Mouse (Mus musculus) heart, embryonic 13.5 days (tissue): ENCODE results near the gene Cntfr. TPM values are rescaled to one million over a fixed set of nuclear protein-coding genes. Genes with fewer than 3 reads are reported as not detected.
"Not testable (repeated sequence)": the region's sequence is repeated elsewhere in the genome, so short reads cannot be mapped to it uniquely, and the experiment has no call there.

ENCODE experiments used
- ATAC-seq: fragments of 200-750 bp; cut with Nextera tagmentation; 2 replicates; pipeline ENCODE4 v1.8.0; 2017; ENCODE audit warnings: moderate TSS enrichment; ENCODE audit not compliant: insufficient number of reproducible peaks, low FRiP score, low TSS enrichment; ENCODE audit errors: extremely low read depth
- H3K27ac ChIP-seq: fragments of 300-500 bp; sonication (generic); replicated peaks from 2 replicates; pipeline ENCODE4 v1.5.1; 2015; ENCODE audit warnings: moderate library complexity, mild to moderate bottlenecking, inconsistent platforms
- H3K27me3 ChIP-seq: fragments of 300-500 bp; sonication (generic); replicated peaks from 2 replicates; pipeline ENCODE4 v1.6.1; 2015; ENCODE audit warnings: mild to moderate bottlenecking, inconsistent platforms
- H3K36me3 ChIP-seq: fragments of 300-500 bp; sonication (generic); 2 replicates; pipeline ENCODE4 v1.6.1; 2015; ENCODE audit warnings: mild to moderate bottlenecking, inconsistent platforms
- H3K4me1 ChIP-seq: fragments of 300-500 bp; sonication (generic); 2 replicates; pipeline ENCODE4 v1.6.1; 2015; ENCODE audit warnings: inconsistent platforms
- H3K4me2 ChIP-seq: fragments of 300-500 bp; sonication (generic); 2 replicates; pipeline ENCODE4 v1.6.1; 2015; ENCODE audit warnings: inconsistent platforms, mild to moderate bottlenecking, moderate library complexity
- H3K4me3 ChIP-seq: fragments of 300-500 bp; sonication (generic); 2 replicates; pipeline ENCODE4 v1.5.1; 2015; ENCODE audit warnings: moderate library complexity, mild to moderate bottlenecking, inconsistent platforms
- H3K9ac ChIP-seq: fragments of 300-500 bp; sonication (generic); 2 replicates; pipeline ENCODE4 v1.6.1; 2015; ENCODE audit warnings: inconsistent platforms, mild to moderate bottlenecking, moderate library complexity
- H3K9me3 ChIP-seq: fragments of 300-500 bp; sonication (generic); 2 replicates; pipeline ENCODE4 v1.6.1; 2016; ENCODE audit warnings: inconsistent platforms
- WGBS: fragments of 180-500 bp; shearing (Covaris S2); methylation state at CpG from one replicate; pipeline ENCODE4 v1.1.7; 2015; ENCODE audit warnings: mixed read lengths; 5-methylcytosine and 5-hydroxymethylcytosine counted together
- polyA plus RNA-seq: library from polyadenylated mRNA; unstranded; fragments of >200 nt; fragmentation: Nextera tagmentation; extraction: Ambion mirVana; gene quantifications from 2 replicates; pipeline ENCODE4 v1.2.1, GENCODE M21; 2015

The Cntfr gene
- polyA plus RNA-seq, 1 experiment from 2014 or later = 3.9 TPM

GRCm38 (mm10) chr4:41688562-41688961 is 8.3 kb downstream of the Cntfr start:
- H3K4me1 ChIP-seq, H3K9me3 ChIP-seq, H3K27me3 ChIP-seq, H3K9ac ChIP-seq, H3K4me2 ChIP-seq, H3K27ac ChIP-seq, ATAC-seq, H3K4me3 ChIP-seq, H3K36me3 ChIP-seq: not testable (repeated sequence)
- WGBS = 50% methylated on average over 1 of the region's 1 CpGs

DNA sequence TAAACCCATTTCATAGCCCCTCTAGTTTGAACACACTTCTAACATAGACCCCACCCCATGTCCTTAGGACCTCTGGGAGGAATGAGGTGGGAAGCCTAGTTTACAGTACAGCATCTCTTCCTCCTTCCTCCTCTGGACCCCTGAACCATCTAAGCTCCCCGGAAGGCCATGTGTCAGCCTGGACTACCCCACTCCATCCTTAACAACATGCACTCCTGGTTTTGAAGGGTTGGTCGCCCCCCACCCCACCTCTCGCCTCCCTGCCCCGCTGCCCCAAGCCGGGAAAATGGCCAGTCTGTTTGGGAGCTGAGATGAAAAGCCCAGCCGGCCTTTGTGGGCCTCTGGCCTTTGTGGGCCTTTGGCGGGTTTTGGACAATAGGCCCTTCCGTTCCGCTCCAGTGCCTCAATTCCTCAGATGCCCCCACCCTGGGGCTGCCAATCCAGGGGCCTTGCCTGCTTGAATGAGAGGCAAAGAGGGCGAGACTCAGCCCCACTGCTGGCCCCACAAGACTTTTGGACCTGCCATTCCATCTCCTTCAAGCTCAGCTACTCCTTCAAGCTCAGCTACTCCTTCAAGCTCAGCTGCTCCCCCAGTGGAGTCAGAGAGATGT is 10.9 kb downstream of the Cntfr start:
- ATAC-seq, H3K4me3 ChIP-seq, H3K9me3 ChIP-seq, H3K36me3 ChIP-seq, H3K27ac ChIP-seq, H3K4me2 ChIP-seq, H3K9ac ChIP-seq: not testable (repeated sequence)
- Histone ChIP-seq H3K27me3 (peaks cover 13% of the 10 kb centered on the region), H3K4me1 (peaks cover 16% of the 10 kb centered on the region)
- 70% methylated on average over 10 of the region's 10 CpGs for WGBS

- H3K4me1 ChIP-seq = peaks cover 23% of the 10 kb centered on the region
- H3K4me2 ChIP-seq = peak overlapping the region; percentile 59
- ATAC-seq, H3K9ac ChIP-seq, H3K4me3 ChIP-seq, H3K9me3 ChIP-seq, H3K36me3 ChIP-seq: not testable (repeated sequence)
- peaks cover 13% of the 10 kb centered on the region for H3K27me3 ChIP-seq
- WGBS = under 1% methylated on average over 14 of the region's 14 CpGs
- H3K27ac ChIP-seq = 0 out of 2 replicates have a peak overlapping the region, but pooled peaks have one; percentile 48
Observed at GRCm38 (mm10) chr4:41684931-41685453, 11.9 kb downstream of the Cntfr start.

DNA sequence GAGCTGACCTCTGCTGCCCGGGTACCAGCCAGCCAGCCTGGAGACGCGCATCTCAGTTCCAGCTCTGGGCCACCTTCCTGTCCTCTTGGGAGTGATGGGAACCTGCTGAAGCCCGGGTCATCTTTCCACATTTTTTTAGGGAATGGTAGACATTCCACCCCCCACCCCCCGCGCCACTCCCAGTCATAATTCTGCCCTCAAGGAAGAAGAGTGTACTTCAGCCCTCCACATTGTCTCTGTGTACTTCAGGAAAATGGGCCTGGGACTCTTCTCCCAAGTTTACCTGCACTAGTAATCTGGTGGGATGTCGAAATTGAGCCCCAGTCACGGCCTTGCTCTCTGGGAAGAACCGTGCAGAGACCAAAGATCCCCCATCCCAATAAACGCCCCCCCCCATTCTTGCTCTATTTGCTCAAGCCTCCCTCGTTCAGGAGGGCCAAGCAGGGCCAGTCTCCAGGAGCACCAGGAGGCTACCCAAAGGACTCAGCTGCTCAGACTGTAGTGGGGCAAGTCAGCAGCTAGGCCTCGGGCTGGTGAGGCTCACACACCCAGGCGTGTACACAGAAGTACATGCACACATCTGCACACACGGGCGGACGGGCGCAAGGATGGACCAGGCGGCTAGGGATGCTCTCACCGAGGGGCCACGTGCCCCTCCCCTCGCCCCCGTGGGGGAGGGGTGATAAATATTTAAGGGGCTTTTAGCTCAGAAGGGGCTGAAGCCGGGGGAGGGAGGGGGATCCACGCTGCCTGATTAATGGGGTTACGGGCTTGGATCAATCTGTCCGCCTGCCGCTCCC is 12.6 kb downstream of the Cntfr start:
- 1% methylated on average over 22 of the region's 27 CpGs for WGBS
- not testable (repeated sequence) for H3K9ac ChIP-seq, ATAC-seq, H3K36me3 ChIP-seq, H3K9me3 ChIP-seq
- H3K27me3 ChIP-seq = peaks cover 13% of the 10 kb centered on the region
- peak overlapping the region; percentile 25; the same call in 1 of the 2 replicates for H3K4me3 ChIP-seq
- H3K27ac ChIP-seq = peak overlapping the region; percentile 50
- H3K4me1 ChIP-seq = peaks cover 30% of the 10 kb centered on the region
- H3K4me2 ChIP-seq = peak overlapping the region; percentile 59

DNA sequence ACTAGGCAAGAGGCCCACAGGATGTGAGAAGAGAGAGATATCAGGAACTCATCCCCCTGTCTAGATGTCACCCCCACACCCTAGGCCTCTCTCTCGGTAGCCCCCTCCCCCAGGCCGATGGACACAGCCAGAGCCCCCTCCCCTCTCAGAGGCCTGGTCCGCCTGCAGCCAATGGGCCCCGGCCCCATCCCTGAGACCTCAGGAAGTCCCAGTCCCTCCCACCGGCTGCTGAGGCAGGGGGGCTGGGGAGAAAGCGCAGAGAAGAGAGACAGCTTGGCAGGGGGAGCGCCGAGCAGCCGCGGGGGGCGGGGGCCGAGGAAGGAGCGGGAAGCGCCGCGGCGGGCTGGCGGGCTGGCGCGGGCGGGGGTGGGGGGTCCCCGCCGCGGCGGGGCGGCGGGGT is 13.6 kb downstream of the Cntfr start:
- Histone ChIP-seq H3K4me1 (peaks cover 40% of the 10 kb centered on the region), H3K27me3 (peaks cover 13% of the 10 kb centered on the region), H3K4me2 (peak overlapping the region; percentile 59), H3K4me3 (peak overlapping the region; percentile 37)
- WGBS = 0% methylated on average over 4 of the region's 27 CpGs
- not testable (repeated sequence) for H3K27ac ChIP-seq, H3K9me3 ChIP-seq, H3K36me3 ChIP-seq, ATAC-seq, H3K9ac ChIP-seq

- Histone ChIP-seq H3K4me1 (peaks cover 45% of the 10 kb centered on the region), H3K9ac (0 out of 2 replicates have a peak overlapping the region, but pooled peaks have one; percentile 9), H3K4me2 (peak overlapping the region; percentile 59), H3K4me3 (no peak overlapping the region), H3K27me3 (peaks cover 13% of the 10 kb centered on the region), H3K36me3 (no peaks in the 10 kb centered on the region), H3K27ac (peak overlapping the region; percentile 61), H3K9me3 (no peaks in the 10 kb centered on the region)
- ATAC-seq = no peak
- 17% methylated on average over 6 of the region's 6 CpGs for WGBS
Observed at GRCm38 (mm10) chr4:41682789-41683188, 14.1 kb downstream of the Cntfr start.

DNA sequence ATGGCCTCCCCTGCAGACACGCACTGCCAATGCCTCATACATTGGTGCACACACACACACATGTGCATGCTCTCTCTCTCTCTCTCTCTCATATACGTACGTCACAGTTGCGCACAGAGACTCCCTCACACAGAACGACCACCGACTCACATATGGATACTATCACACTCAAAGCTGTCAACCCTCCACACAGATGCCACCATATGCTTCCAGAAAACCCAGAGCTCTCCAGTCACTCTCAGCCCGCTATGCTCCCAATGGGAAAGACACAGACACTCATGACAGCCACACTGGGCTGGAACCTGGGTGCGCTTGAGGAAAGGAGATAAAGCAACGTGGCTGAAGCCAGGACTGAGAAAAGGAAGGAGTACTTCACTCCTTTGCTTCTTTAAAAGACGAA is 14.9 kb downstream of the Cntfr start:
- 63% methylated on average over 10 of the region's 10 CpGs for WGBS
- H3K9ac ChIP-seq = no peak overlapping the region
- H3K9me3 ChIP-seq = no peaks in the 10 kb centered on the region
- peaks cover 14% of the 10 kb centered on the region for H3K27me3 ChIP-seq
- no peak overlapping the region for H3K4me3 ChIP-seq
- peaks cover 54% of the 10 kb centered on the region for H3K4me1 ChIP-seq
- no peaks in the 10 kb centered on the region for H3K36me3 ChIP-seq
- no peak overlapping the region for H3K4me2 ChIP-seq
- ATAC-seq = no peak
- no peak overlapping the region for H3K27ac ChIP-seq

- no peaks in the 10 kb centered on the region for H3K36me3 ChIP-seq
- H3K4me3 ChIP-seq = no peak overlapping the region
- 65% methylated on average over 4 of the region's 4 CpGs for WGBS
- peaks cover 61% of the 10 kb centered on the region for H3K4me1 ChIP-seq
- no peaks in the 10 kb centered on the region for H3K9me3 ChIP-seq
- peaks cover 18% of the 10 kb centered on the region for H3K27me3 ChIP-seq
- ATAC-seq = no peak
- no peak overlapping the region for H3K9ac ChIP-seq
- no peak overlapping the region for H3K27ac ChIP-seq
- H3K4me2 ChIP-seq = no peak overlapping the region
Observed at GRCm38 (mm10) chr4:41681176-41681575, 15.7 kb downstream of the Cntfr start.

DNA sequence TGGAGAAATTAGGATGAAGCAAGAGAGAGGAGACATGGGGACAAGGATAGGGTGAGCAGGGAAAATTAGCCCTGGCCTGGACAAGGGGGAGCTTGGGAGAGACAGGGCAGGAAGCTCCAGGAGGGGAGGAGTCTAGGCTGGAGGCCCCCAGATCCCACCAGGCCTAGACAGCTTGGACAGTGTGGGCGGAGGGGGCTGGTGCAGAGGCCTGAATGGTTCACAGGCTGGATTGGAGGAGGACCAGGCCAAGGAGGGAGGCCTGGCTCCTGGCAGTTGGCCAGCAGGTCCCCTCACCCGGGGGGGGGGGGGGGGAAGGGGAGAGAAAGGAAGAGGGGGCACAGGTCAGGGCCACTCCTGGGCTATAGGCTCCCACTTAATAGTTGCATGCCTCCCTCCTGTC is 17.6 kb downstream of the Cntfr start:
- 28% methylated on average over 2 of the region's 2 CpGs for WGBS
- Histone ChIP-seq H3K9ac (peak overlapping the region; percentile 68), H3K27ac (0 out of 2 replicates have a peak overlapping the region, but pooled peaks have one; percentile 5), H3K36me3 (no peaks in the 10 kb centered on the region), H3K27me3 (peaks cover 31% of the 10 kb centered on the region), H3K9me3 (no peaks in the 10 kb centered on the region), H3K4me3 (no peak overlapping the region), H3K4me1 (peaks cover 67% of the 10 kb centered on the region), H3K4me2 (no peak overlapping the region)
- no peak for ATAC-seq

GRCm38 (mm10) chr4:41678863-41679262 is 18.0 kb downstream of the Cntfr start:
- ATAC-seq = no peak
- H3K27me3 ChIP-seq = peaks cover 34% of the 10 kb centered on the region
- no peak overlapping the region for H3K4me2 ChIP-seq
- 0 out of 2 replicates have a peak overlapping the region, but pooled peaks have one; percentile 5 for H3K27ac ChIP-seq
- no peaks in the 10 kb centered on the region for H3K36me3 ChIP-seq
- H3K4me1 ChIP-seq = peaks cover 65% of the 10 kb centered on the region
- peak overlapping the region; percentile 68 for H3K9ac ChIP-seq
- WGBS = 39% methylated on average over 6 of the region's 6 CpGs
- H3K9me3 ChIP-seq = no peaks in the 10 kb centered on the region
- H3K4me3 ChIP-seq = no peak overlapping the region

GRCm38 (mm10) chr4:41677006-41677629 is 19.8 kb downstream of the Cntfr start:
- Histone ChIP-seq H3K4me2 (peak overlapping the region; percentile 30), H3K27me3 (peaks cover 43% of the 10 kb centered on the region), H3K9ac (peak overlapping the region; percentile 50), H3K4me1 (peaks cover 69% of the 10 kb centered on the region), H3K36me3 (no peaks in the 10 kb centered on the region), H3K9me3 (no peaks in the 10 kb centered on the region), H3K27ac (peak overlapping the region; percentile 55), H3K4me3 (no peak overlapping the region)
- WGBS = 39% methylated on average over 13 of the region's 13 CpGs
- ATAC-seq = no peak
